Mouse (Mus musculus): ENCODE results near the gene Gm4881. TPM values are rescaled to one million over a fixed set of nuclear protein-coding genes. Genes with fewer than 3 reads are reported as not detected.

Gm4881 gene
- not detected in 2 replicates for polyA plus RNA-seq (2015; fragmentation: Nextera tagmentation; extraction: Ambion mirVana)

- H3K9me3 ChIP-seq (replicated peaks; ENCODE audit: low read length) = no peaks in the 10 kb centered on the region
- H3K4me3 ChIP-seq (replicated peaks; ENCODE audit: low read depth, low read length) = peak within 1 kb of the TSS; percentile 31
- no peak for TF ChIP-seq CTCF (IDR thresholded peaks at IDR 0.05; ENCODE audit: low read depth)
- WGBS = 2% methylated on average over 54 of the region's 72 CpGs
- H3K27ac ChIP-seq = no peak within 1 kb of the TSS
- no peak within 1 kb of the TSS for H3K9ac ChIP-seq (ENCODE audit: low read depth, low read length)
- ATAC-seq (replicated peaks; ENCODE audit: low FRiP score, low read depth) (no peak), DNase-seq (ENCODE audit: low spot score) (no peak)
- peak within 1 kb of the TSS; percentile 62 for H3K4me2 ChIP-seq (ENCODE audit: low read length)
- no peaks in the 10 kb centered on the region for H3K4me1 ChIP-seq (replicated peaks; ENCODE audit: insufficient read depth, low read length)
- H3K36me3 ChIP-seq (ENCODE audit: insufficient read depth, low read length) = no peaks in the 10 kb centered on the region
- peaks cover 77% of the 10 kb centered on the region for H3K27me3 ChIP-seq (ENCODE audit: insufficient read depth, low read length)
These were observed at the start of gene Gm4881 for GRCm38 (mm10) chr7:24944257-24944950. TSS of gene Gm4881 (minus strand) at chr7:24944494.

- Histone ChIP-seq H3K4me2 (ENCODE audit: low read length) (no peak overlapping the region), H3K4me3 (replicated peaks; ENCODE audit: low read depth, low read length) (no peak overlapping the region), H3K9me3 (replicated peaks; ENCODE audit: low read length) (no peaks in the 10 kb centered on the region), H3K9ac (ENCODE audit: low read depth, low read length) (no peak overlapping the region), H3K27me3 (ENCODE audit: insufficient read depth, low read length) (no peaks in the 10 kb centered on the region), H3K27ac (no peak overlapping the region), H3K36me3 (ENCODE audit: insufficient read depth, low read length) (no peaks in the 10 kb centered on the region), H3K4me1 (replicated peaks; ENCODE audit: insufficient read depth, low read length) (no peaks in the 10 kb centered on the region)
- DNase-seq (ENCODE audit: low spot score) = no peak
- no peak for ATAC-seq (replicated peaks; ENCODE audit: low FRiP score, low read depth)
- 62% methylated on average over 6 of the region's 6 CpGs for WGBS
- no peak for TF ChIP-seq CTCF (IDR thresholded peaks at IDR 0.05; ENCODE audit: low read depth)
These were observed 48.8 kb upstream of the Gm4881 start for GRCm38 (mm10) chr7:24993081-24993480.

GRCm38 (mm10) chr7:24990478-24990877 is 46.2 kb upstream of the Gm4881 start:
- Histone ChIP-seq H3K27ac (no peak overlapping the region), H3K4me3 (replicated peaks; ENCODE audit: low read depth, low read length) (no peak overlapping the region), H3K4me1 (replicated peaks; ENCODE audit: insufficient read depth, low read length) (no peaks in the 10 kb centered on the region), H3K4me2 (ENCODE audit: low read length) (no peak overlapping the region), H3K9ac (ENCODE audit: low read depth, low read length) (no peak overlapping the region), H3K9me3 (replicated peaks; ENCODE audit: low read length) (no peaks in the 10 kb centered on the region), H3K36me3 (ENCODE audit: insufficient read depth, low read length) (no peaks in the 10 kb centered on the region), H3K27me3 (ENCODE audit: insufficient read depth, low read length) (no peaks in the 10 kb centered on the region)
- TF ChIP-seq CTCF (IDR thresholded peaks at IDR 0.05; ENCODE audit: low read depth) = no peak
- 85% methylated on average over 8 of the region's 8 CpGs for WGBS
- no peak for ATAC-seq (replicated peaks; ENCODE audit: low FRiP score, low read depth)
- DNase-seq (ENCODE audit: low spot score) = no peak

GRCm38 (mm10) chr7:24987941-24988340 is 43.6 kb upstream of the Gm4881 start:
- H3K36me3 ChIP-seq (ENCODE audit: insufficient read depth, low read length) = no peaks in the 10 kb centered on the region
- ATAC-seq (replicated peaks; ENCODE audit: low FRiP score, low read depth) = no peak
- H3K4me2 ChIP-seq (ENCODE audit: low read length) = no peak overlapping the region
- no peak overlapping the region for H3K9ac ChIP-seq (ENCODE audit: low read depth, low read length)
- no peak overlapping the region for H3K4me3 ChIP-seq (replicated peaks; ENCODE audit: low read depth, low read length)
- DNase-seq (ENCODE audit: low spot score) = no peak
- 77% methylated on average over 14 of the region's 14 CpGs for WGBS
- H3K4me1 ChIP-seq (replicated peaks; ENCODE audit: insufficient read depth, low read length) = no peaks in the 10 kb centered on the region
- TF ChIP-seq CTCF (IDR thresholded peaks at IDR 0.05; ENCODE audit: low read depth) = no peak
- no peaks in the 10 kb centered on the region for H3K9me3 ChIP-seq (replicated peaks; ENCODE audit: low read length)
- H3K27me3 ChIP-seq (ENCODE audit: insufficient read depth, low read length) = no peaks in the 10 kb centered on the region
- no peak overlapping the region for H3K27ac ChIP-seq

GRCm38 (mm10) chr7:24985799-24986198 is 41.5 kb upstream of the Gm4881 start:
- no peaks in the 10 kb centered on the region for H3K36me3 ChIP-seq (ENCODE audit: insufficient read depth, low read length)
- no peaks in the 10 kb centered on the region for H3K9me3 ChIP-seq (replicated peaks; ENCODE audit: low read length)
- TF ChIP-seq CTCF (IDR thresholded peaks at IDR 0.05; ENCODE audit: low read depth) = peak; percentile 30; the same call in 1 of the 2 replicates
- H3K4me2 ChIP-seq (ENCODE audit: low read length) = no peak overlapping the region
- DNase-seq (ENCODE audit: low spot score) (no peak), ATAC-seq (replicated peaks; ENCODE audit: low FRiP score, low read depth) (no peak)
- 69% methylated on average over 5 of the region's 5 CpGs for WGBS
- no peaks in the 10 kb centered on the region for H3K4me1 ChIP-seq (replicated peaks; ENCODE audit: insufficient read depth, low read length)
- H3K4me3 ChIP-seq (replicated peaks; ENCODE audit: low read depth, low read length) = no peak overlapping the region
- no peak overlapping the region for H3K9ac ChIP-seq (ENCODE audit: low read depth, low read length)
- H3K27ac ChIP-seq = no peak overlapping the region
- no peaks in the 10 kb centered on the region for H3K27me3 ChIP-seq (ENCODE audit: insufficient read depth, low read length)

GRCm38 (mm10) chr7:24984307-24984706 is 40.0 kb upstream of the Gm4881 start:
- ATAC-seq (replicated peaks; ENCODE audit: low FRiP score, low read depth) = no peak
- no peak for DNase-seq (ENCODE audit: low spot score)
- 89% methylated on average over 2 of the region's 2 CpGs for WGBS
- Histone ChIP-seq H3K4me2 (ENCODE audit: low read length) (no peak overlapping the region), H3K27me3 (ENCODE audit: insufficient read depth, low read length) (no peaks in the 10 kb centered on the region), H3K36me3 (ENCODE audit: insufficient read depth, low read length) (no peaks in the 10 kb centered on the region), H3K9me3 (replicated peaks; ENCODE audit: low read length) (no peaks in the 10 kb centered on the region), H3K4me3 (replicated peaks; ENCODE audit: low read depth, low read length) (no peak overlapping the region), H3K4me1 (replicated peaks; ENCODE audit: insufficient read depth, low read length) (no peaks in the 10 kb centered on the region), H3K27ac (no peak overlapping the region), H3K9ac (ENCODE audit: low read depth, low read length) (no peak overlapping the region)
- 0 out of 2 replicates have a peak, but pooled peaks have one; percentile 4 for TF ChIP-seq CTCF (IDR thresholded peaks at IDR 0.05; ENCODE audit: low read depth)

Data from kidney, postnatal 0 days (tissue).